Comparison of ENCODE assay signal across 26 mouse cellular contexts in genomic region chr4:105076152-105076551, GRCm38 (mm10). TPM values are rescaled to one million over a fixed set of nuclear protein-coding genes. Genes with fewer than 3 reads are reported as not detected.
DNase-seq lines count a peak whose midpoint lies in the region; ATAC-seq and TF ChIP-seq lines count a peak whose summit lies in the region.
"Had no signal": no experiment of that assay in that cellular context is flagged by ENCODE, and none has a peak within 500 bp of the region (broad histone marks: within the 10 kb centered on the region; RNA-seq: fewer than 3 reads in every experiment).

No protein-coding gene starts in this region.

- DNase-seq in kidney, adult 2 months = peak; percentile 87
- no peak for DNase-seq in kidney, adult 18-20 months
- DNase-seq in kidney, adult 9 months = peak; percentile 87
- peak; percentile 48 for DNase-seq in kidney, postnatal 14 days
- DNase-seq in spleen, adult 18-20 months = no peak
- DNase-seq in adrenal gland, postnatal 10 days = no peak
- DNase-seq: cerebellum, adult 18-20 months; cerebellum, postnatal 10 days; gastrocnemius, postnatal 36 days; heart, adult 18-20 months; heart, postnatal 36 days; left cerebral cortex, postnatal 4 days; lung, adult 2 months; lung, postnatal 10 days; midbrain, embryonic 14.5 days; retina, postnatal 1 day; right cerebral cortex, postnatal 14 days; thymus, postnatal 14 days had no signal

- no peak overlapping the region for H3K4me3 ChIP-seq in kidney, adult 2 months (ENCODE audit: insufficient read depth, low read depth, low read length)
- H3K4me3 ChIP-seq: embryonic facial prominence, embryonic 13.5 days; forebrain, embryonic 10.5 days; forebrain, embryonic 15.5 days; hindbrain, embryonic 12.5 days had no signal

- H3K36me3 ChIP-seq in kidney, adult 2 months (ENCODE audit: control insufficient read depth, insufficient read depth, low read length) = no peaks in the 10 kb centered on the region; the same call in 1 of the 2 replicates
- H3K36me3 ChIP-seq: embryonic facial prominence, embryonic 13.5 days; forebrain, embryonic 10.5 days; forebrain, embryonic 15.5 days; hindbrain, embryonic 12.5 days had no signal

- no peak for ATAC-seq in inflammation-experienced regulatory T-cells, adult 6 months
- ATAC-seq: forebrain, embryonic 15.5 days had no signal

- no peak for TF ChIP-seq CTCF in kidney, adult 2 months (conservative IDR thresholded peaks at IDR 0.05; ENCODE audit: insufficient read depth, insufficient read length, low read depth, low read length)

- H3K4me1 ChIP-seq in kidney, adult 2 months (ENCODE audit: control insufficient read depth, insufficient read depth, low read length) = peaks cover 40% of the 10 kb centered on the region
- H3K4me1 ChIP-seq: embryonic facial prominence, embryonic 13.5 days; forebrain, embryonic 10.5 days; forebrain, embryonic 15.5 days; hindbrain, embryonic 12.5 days had no signal

- no peak for TF ChIP-seq POLR2A in kidney, adult 2 months (IDR thresholded peaks at IDR 0.05; ENCODE audit: low read depth, low read length)

- H3K27me3 ChIP-seq in kidney, adult 2 months (replicated peaks; ENCODE audit: control insufficient read depth, insufficient read depth, low read length) = no peaks in the 10 kb centered on the region
- H3K27me3 ChIP-seq: embryonic facial prominence, embryonic 13.5 days; forebrain, embryonic 15.5 days; hindbrain, embryonic 12.5 days had no signal

- WGBS in kidney, adult 2 months = 47% methylated on average over 6 of the region's 6 CpGs

- no peak overlapping the region for H3K27ac ChIP-seq in kidney, adult 2 months (ENCODE audit: insufficient read depth, low read depth, low read length)
- H3K27ac ChIP-seq: embryonic facial prominence, embryonic 13.5 days; forebrain, embryonic 10.5 days; forebrain, embryonic 15.5 days; hindbrain, embryonic 12.5 days; liver, embryonic 14.5 days had no signal

RNA-seq across cellular contexts. Expression of gene Prkaa2, which starts 33.5 kb away (rescaled TPM):
- polyA plus RNA-seq in kidney, adult 2 months (2012; rRNA removed) = 23.9 and 25.8 TPM in 2 replicates
- polyA plus RNA-seq in inflammation-experienced regulatory T-cells, adult 6 months (2017; shearing (Covaris generic)) = not detected
- 10 to 100 TPM in 1 of 2 experiments, 1 to 10 TPM in 1; 7.6 to 12.7 TPM for total RNA-seq in adrenal gland, postnatal 10 days (2021)
- total RNA-seq: MEL; monocyte, adult 5-6 weeks had no signal

Comparison
In these comparisons a context has a peak if more than half of its experiments do, and no peak if none do; other contexts are left out.
1. DNase-seq: peak in kidney, adult 2 months (single experiment), kidney, adult 9 months (single experiment) and kidney, postnatal 14 days (single experiment); none in kidney, adult 18-20 months (single experiment), spleen, adult 18-20 months (0 of 2) and adrenal gland, postnatal 10 days (single experiment).
2. RNA of gene Prkaa2, which starts 33.5 kb away (polyA plus RNA-seq): 23.9 to 25.8 TPM in kidney, adult 2 months; not detected in inflammation-experienced regulatory T-cells, adult 6 months; every median in the first group is over 10 times any median in the second.